Mouse (Mus musculus) retina, embryonic 14.5 days (tissue): ENCODE results near the gene Pdcd2.

Experiments
- DNase-seq: peaks from one replicate; pipeline ENCODE4 v3.0.0-alpha.2; 2015; ENCODE audit warnings: low spot score

The Pdcd2 gene

DNA sequence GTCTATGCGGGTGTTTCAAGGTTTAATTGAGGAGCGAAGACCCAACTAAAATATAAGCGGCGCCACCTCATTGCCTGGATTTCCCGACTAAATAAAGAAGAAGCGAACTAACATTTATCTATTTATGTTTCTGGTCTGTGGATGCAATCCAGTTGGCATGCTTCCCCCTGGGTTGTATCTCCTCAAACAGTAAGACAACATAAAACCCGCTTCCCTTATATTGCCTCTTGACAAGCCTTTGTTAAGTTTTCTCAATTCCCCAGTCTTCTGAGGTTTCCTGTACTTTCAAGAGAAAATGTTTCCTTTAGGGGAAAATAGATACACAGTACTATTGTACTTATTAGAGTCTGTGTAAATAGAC, 28.4 kb downstream of the Pdcd2 start:
- no peak for DNase-seq

DNA sequence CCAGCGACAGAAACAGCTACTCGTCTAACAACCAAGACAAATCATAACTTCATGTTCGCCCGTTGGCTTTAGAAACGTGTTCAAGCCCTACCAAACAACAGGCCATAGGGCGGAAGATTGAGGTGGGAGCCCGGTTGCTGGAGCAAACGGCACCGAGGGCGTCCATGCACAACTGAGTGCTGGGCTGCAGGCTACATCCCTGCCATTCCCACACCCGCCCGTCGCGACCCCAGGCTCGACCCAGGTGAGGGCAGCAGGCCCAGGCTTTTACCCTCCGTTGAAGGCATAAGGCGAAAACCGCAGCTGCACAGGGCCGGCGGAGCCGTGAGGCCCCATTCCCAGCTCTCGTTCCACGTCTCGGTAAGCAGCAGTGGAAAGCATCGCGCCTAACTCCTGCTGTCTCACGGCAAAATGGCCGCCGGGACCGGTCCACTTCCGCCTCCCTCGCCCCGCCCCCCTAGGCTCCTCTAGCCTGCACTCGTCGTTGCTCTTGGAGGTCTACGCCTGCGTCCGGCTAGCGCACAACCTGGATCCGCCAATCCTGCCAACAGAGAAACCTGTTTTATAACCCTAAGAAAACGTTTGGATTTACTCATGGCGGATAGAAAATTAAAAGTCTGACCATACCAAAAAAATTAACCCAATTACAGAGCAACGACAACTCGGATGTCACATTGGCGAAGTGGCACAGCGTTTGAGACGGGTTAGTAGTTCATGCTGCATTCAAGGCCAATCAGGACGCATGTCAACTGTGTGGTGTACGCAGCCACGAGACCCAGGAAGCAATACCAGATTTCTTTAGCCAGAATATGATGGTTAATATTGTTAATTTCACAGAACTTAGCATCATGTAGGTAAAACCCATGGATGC, 29.0 kb downstream of the Pdcd2 start:
- DNase-seq = peak; percentile 95

DNA sequence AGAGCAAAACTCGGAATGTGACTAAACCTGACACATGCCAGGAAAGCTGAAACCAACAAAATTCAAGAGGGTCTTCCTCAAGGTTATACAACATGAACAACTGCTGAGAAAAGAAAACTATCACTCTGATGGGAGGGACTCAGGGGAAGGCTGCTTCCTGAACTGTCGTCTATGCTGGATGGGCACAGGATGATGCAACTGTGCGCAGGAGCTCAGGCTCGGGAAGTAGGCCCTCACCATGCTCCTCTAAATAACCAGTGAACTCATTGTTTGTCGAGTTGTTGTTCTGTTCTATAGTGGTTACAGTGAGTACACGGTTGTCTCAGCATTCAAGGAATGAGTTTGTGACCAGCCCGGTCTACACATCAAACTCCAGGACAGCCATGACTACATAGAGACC, 36.6 kb downstream of the Pdcd2 start:
- no peak for DNase-seq

DNA sequence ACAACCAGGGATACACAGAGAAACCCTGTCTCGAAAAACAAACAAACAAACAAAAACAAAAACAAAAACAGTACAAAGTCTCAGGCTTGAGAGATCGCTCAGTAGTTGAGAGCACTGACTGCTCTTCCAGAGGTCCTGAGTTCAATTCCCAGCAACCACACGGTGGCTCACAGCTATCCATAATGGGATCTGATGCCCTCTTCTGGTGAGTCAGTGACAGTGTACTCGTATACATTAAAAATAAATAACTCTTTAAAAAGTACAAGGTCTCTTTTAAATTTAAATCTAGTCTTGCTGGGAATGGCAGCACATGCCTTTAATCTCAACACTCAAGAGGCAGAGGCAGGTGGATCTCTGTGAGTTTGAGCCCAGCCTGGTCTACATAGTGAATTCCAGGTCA, 54.4 kb downstream of the Pdcd2 start:
- DNase-seq = no peak
